Mouse (Mus musculus) midbrain, postnatal 0 days (tissue): ENCODE measurements at regions not wholly inside any gene's neighbourhood (a gene's known extent, or its start where the extent isn't known, plus 50 kb on each side); places are given as distances from the start of the nearest gene placed in this dataset.
A peak's percentile ranks its signal among the peaks of the same experiment; 100 is the strongest.

Source experiments
- ATAC-seq: fragments of 200-750 bp; cut with Nextera tagmentation; 2 replicates; pipeline ENCODE4 v1.8.0; 2017; ENCODE audit warnings: moderate number of reproducible peaks, mild to moderate bottlenecking, moderate TSS enrichment, moderate library complexity; ENCODE audit not compliant: low FRiP score
- DNase-seq: peaks from one replicate; pipeline ENCODE4 v3.0.0-alpha.2; 2015; ENCODE audit warnings: low spot score
- H3K27ac ChIP-seq: fragments of 300-500 bp; sonication (generic); 2 replicates; pipeline ENCODE4 v1.5.1; 2014; ENCODE audit warnings: low read depth, mild to moderate bottlenecking, low read length, mixed read lengths
- H3K27me3 ChIP-seq: fragments of 300-500 bp; sonication (generic); 2 replicates; pipeline ENCODE4 v1.6.1; 2014; ENCODE audit warnings: low read length, control low read depth, mixed read lengths; ENCODE audit not compliant: insufficient read depth
- H3K36me3 ChIP-seq: fragments of 300-500 bp; sonication (generic); 2 replicates; pipeline ENCODE4 v1.6.1; 2014; ENCODE audit warnings: low read length, control low read depth, mixed read lengths; ENCODE audit not compliant: insufficient read depth
- H3K4me1 ChIP-seq: fragments of 300-500 bp; sonication (generic); 2 replicates; pipeline ENCODE4 v1.6.1; 2014; ENCODE audit warnings: mild to moderate bottlenecking, control low read depth, antibody characterized with exemption, low read length, mixed read lengths; ENCODE audit not compliant: insufficient read depth
- H3K4me2 ChIP-seq: fragments of 300-500 bp; sonication (generic); 2 replicates; pipeline ENCODE4 v1.6.1; 2014; ENCODE audit warnings: low read depth, mild to moderate bottlenecking, low read length, mixed read lengths; ENCODE audit not compliant: poor library complexity, severe bottlenecking
- H3K4me3 ChIP-seq: fragments of 300-500 bp; sonication (generic); 2 replicates; pipeline ENCODE4 v1.5.1; 2014; ENCODE audit warnings: low read depth, mild to moderate bottlenecking, low read length, moderate library complexity
- H3K9ac ChIP-seq: fragments of 300-500 bp; sonication (generic); replicated peaks from 2 replicates; pipeline ENCODE4 v1.6.1; 2014; ENCODE audit warnings: mild to moderate bottlenecking, low read length, moderate library complexity, mixed read lengths; ENCODE audit not compliant: poor library complexity, severe bottlenecking
- H3K9me3 ChIP-seq: fragments of 300-500 bp; sonication (generic); 2 replicates; pipeline ENCODE4 v1.6.1; 2016; ENCODE audit warnings: low read length, control low read depth
- CTCF ChIP-seq: IDR thresholded peaks from 2 replicates; pipeline ENCODE4 v1.5.1; 2016; ENCODE audit warnings: antibody characterized with exemption, mild to moderate bottlenecking
- WGBS: fragments of 180-500 bp; shearing (Covaris S2); extraction: QIAGEN DNeasy Blood & Tissue Kit; methylation state at CpG from one replicate; pipeline ENCODE4 v1.1.7; 2014; 5-methylcytosine and 5-hydroxymethylcytosine counted together

DNA sequence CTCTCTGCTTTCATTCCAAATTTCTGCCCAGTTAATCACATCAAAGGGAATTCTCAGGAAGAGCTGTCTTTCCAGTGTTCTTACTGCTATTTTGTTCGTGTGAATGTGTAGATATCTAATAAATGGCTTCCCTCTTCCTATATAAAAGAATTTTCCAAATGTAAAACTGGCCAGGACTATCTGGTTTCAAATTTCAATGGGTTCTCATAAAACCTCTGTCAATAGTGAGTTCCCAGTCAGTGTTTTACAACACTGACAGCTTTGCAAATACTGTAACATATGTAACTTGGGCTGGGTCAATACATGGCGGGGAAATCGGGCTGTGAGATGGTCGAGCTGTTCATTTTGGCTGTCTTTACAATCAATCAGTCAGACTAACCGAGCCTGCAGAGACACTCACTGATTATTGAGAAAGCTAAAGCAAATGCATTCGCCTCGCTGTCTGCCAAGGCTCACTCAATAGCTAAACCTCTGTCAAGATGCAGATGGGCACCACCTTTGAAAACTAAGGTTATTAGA is 155.0 kb upstream of the Slc24a2 start:
- no peak for TF ChIP-seq CTCF
- no peak for DNase-seq
- Histone ChIP-seq H3K4me3 (no peak overlapping the region), H3K4me2 (no peak overlapping the region), H3K9me3 (no peaks in the 10 kb centered on the region), H3K27me3 (no peaks in the 10 kb centered on the region), H3K9ac (no peak overlapping the region), H3K36me3 (no peaks in the 10 kb centered on the region), H3K27ac (no peak overlapping the region), H3K4me1 (no peaks in the 10 kb centered on the region)
- ATAC-seq = no peak
- 30% methylated on average over 7 of the region's 7 CpGs for WGBS

DNA sequence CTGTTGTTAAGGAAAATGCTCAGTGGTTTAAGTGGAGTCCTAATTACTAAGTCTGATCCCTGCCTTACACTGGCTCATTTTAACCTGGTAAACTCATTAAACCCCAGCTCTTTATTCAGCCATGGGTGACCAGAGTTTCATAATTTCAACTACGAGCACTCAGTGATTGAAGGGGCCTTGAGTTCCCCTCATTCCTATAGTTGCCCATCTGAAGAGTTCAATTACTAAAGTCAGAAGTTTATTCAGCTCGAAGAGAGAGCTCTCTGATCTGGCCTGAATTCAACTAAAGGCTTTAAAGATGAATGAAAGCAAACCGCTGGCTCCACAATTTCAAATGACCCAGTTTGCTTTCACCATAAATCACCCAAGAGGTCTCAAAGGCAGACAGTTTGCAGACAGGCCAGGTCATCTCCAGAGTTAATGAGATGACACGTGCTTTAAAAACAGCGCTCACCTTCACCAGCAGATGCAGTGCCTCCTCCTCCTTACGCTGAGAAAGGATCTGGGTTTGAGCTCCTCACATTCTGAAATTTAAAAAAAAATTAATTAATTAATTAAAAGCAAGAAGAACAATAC is 154.3 kb upstream of the Slc24a2 start:
- DNase-seq (no peak), ATAC-seq (no peak)
- H3K9me3 ChIP-seq = no peaks in the 10 kb centered on the region
- no peaks in the 10 kb centered on the region for H3K27me3 ChIP-seq
- no peak overlapping the region for H3K9ac ChIP-seq
- TF ChIP-seq CTCF = no peak
- no peak overlapping the region for H3K27ac ChIP-seq
- H3K4me2 ChIP-seq = no peak overlapping the region
- H3K36me3 ChIP-seq = no peaks in the 10 kb centered on the region
- 41% methylated on average over 6 of the region's 6 CpGs for WGBS
- no peak overlapping the region for H3K4me3 ChIP-seq
- H3K4me1 ChIP-seq = no peaks in the 10 kb centered on the region

DNA sequence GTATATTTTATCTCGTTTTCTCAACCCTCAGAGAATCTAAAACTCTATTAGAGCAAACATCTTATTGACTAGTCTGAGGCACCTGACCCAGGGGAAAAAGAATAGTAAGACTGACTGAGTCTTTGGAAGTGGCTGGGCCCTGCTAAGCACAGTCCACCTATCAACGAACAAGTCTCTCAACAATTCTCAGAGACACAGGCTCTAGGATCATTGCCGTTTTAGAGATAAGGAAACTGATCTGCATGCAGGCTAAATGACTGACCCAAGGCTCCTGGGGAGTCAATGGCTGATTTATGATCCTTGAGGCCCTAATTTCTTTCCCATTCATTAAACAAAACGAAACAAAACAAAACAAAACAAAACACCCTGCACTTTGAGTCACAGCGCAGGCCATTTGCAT is 150.4 kb upstream of the Slc24a2 start:
- no peak overlapping the region for H3K27ac ChIP-seq
- no peaks in the 10 kb centered on the region for H3K4me1 ChIP-seq
- TF ChIP-seq CTCF = no peak
- DNase-seq = no peak
- WGBS = 86% methylated on average over 5 of the region's 5 CpGs
- ATAC-seq = no peak
- H3K9me3 ChIP-seq = no peaks in the 10 kb centered on the region
- no peak overlapping the region for H3K4me3 ChIP-seq
- H3K36me3 ChIP-seq = no peaks in the 10 kb centered on the region
- H3K27me3 ChIP-seq = no peaks in the 10 kb centered on the region
- no peak overlapping the region for H3K9ac ChIP-seq
- H3K4me2 ChIP-seq = no peak overlapping the region

GRCm38 (mm10) chr4:87379516-87380173 is 149.4 kb upstream of the Slc24a2 start:
- H3K4me3 ChIP-seq = no peak overlapping the region
- no peak overlapping the region for H3K4me2 ChIP-seq
- ATAC-seq (no peak), DNase-seq (no peak)
- H3K9me3 ChIP-seq = no peaks in the 10 kb centered on the region
- no peaks in the 10 kb centered on the region for H3K27me3 ChIP-seq
- WGBS = 69% methylated on average over 4 of the region's 4 CpGs
- H3K9ac ChIP-seq = no peak overlapping the region
- H3K27ac ChIP-seq = no peak overlapping the region
- no peak for TF ChIP-seq CTCF
- no peaks in the 10 kb centered on the region for H3K36me3 ChIP-seq
- H3K4me1 ChIP-seq = no peaks in the 10 kb centered on the region

DNA sequence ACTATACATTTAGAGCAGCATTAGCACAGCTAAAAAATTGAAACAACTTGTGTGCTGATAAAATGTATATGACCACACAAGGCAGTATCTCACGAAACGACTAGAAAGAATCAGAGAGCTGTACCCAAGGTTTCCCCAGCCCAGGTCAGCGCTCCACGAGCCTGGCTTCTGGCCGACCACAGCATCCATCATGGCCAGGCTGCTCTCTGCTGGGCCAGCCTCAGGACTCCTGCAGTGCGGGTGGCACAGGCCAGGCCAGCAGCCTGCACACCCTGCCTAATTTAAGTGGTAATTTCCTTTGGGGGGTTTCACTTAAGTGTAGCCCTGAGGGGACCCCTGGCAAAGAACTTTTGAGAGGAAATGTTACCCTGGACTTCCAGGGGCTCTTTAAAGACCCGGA is 141.7 kb upstream of the Slc24a2 start:
- H3K4me2 ChIP-seq = no peak overlapping the region
- H3K27ac ChIP-seq = no peak overlapping the region
- H3K9ac ChIP-seq = no peak overlapping the region
- DNase-seq (no peak), ATAC-seq (no peak)
- H3K9me3 ChIP-seq = no peaks in the 10 kb centered on the region
- no peak overlapping the region for H3K4me3 ChIP-seq
- H3K27me3 ChIP-seq = 0 out of 2 replicates have a peak, but pooled peaks cover 3% of the 10 kb centered on the region
- no peaks in the 10 kb centered on the region for H3K36me3 ChIP-seq
- H3K4me1 ChIP-seq = peaks cover 11% of the 10 kb centered on the region
- no peak for TF ChIP-seq CTCF
- 52% methylated on average over 7 of the region's 7 CpGs for WGBS

- Histone ChIP-seq H3K36me3 (no peaks in the 10 kb centered on the region), H3K4me3 (peak overlapping the region; percentile 8; the same call in 1 of the 2 replicates), H3K9ac (no peak overlapping the region), H3K9me3 (no peaks in the 10 kb centered on the region), H3K27me3 (0 out of 2 replicates have a peak, but pooled peaks cover 3% of the 10 kb centered on the region), H3K4me2 (peak overlapping the region; percentile 41), H3K4me1 (peaks cover 11% of the 10 kb centered on the region), H3K27ac (no peak overlapping the region)
- no peak for TF ChIP-seq CTCF
- 9% methylated on average over 14 of the region's 14 CpGs for WGBS
- DNase-seq (no peak), ATAC-seq (no peak)
These were observed 139.5 kb upstream of the Slc24a2 start for GRCm38 (mm10) chr4:87369626-87370234.
